Mouse (Mus musculus): ENCODE measurements around the gene Chrne. TPM values are rescaled to one million over a fixed set of nuclear protein-coding genes. Genes with fewer than 3 reads are reported as not detected.

Chrne gene
- polyA plus RNA-seq, 1 experiment from 2014 or later: not detected

GRCm38 (mm10) chr11:70663101-70663500, 44.1 kb upstream of the Chrne start:
- Histone ChIP-seq H3K4me2 (replicated peaks; ENCODE audit: low read depth, low read length) (no peak overlapping the region), H3K36me3 (ENCODE audit: insufficient read depth, low read length) (peaks cover 13% of the 10 kb centered on the region; the same call in 1 of the 2 replicates), H3K27ac (ENCODE audit: low read length) (no peak overlapping the region), H3K4me3 (ENCODE audit: low read depth, low read length) (no peak overlapping the region), H3K4me1 (ENCODE audit: insufficient read depth, low read depth, low read length) (no peaks in the 10 kb centered on the region), H3K27me3 (replicated peaks; ENCODE audit: insufficient read depth, low read length) (no peaks in the 10 kb centered on the region), H3K9me3 (ENCODE audit: low read length) (no peaks in the 10 kb centered on the region), H3K9ac (replicated peaks; ENCODE audit: low read depth) (no peak overlapping the region)
- 86% methylated on average over 8 of the region's 8 CpGs for WGBS
- TF ChIP-seq CTCF (IDR thresholded peaks at IDR 0.05) (no peak), EP300 (IDR thresholded peaks at IDR 0.05) (no peak)
- DNase-seq (ENCODE audit: low spot score) (no peak), ATAC-seq (no peak)

- Histone ChIP-seq H3K4me2 (replicated peaks; ENCODE audit: low read depth, low read length) (no peak overlapping the region), H3K9ac (replicated peaks; ENCODE audit: low read depth) (no peak overlapping the region), H3K36me3 (ENCODE audit: insufficient read depth, low read length) (peaks cover 13% of the 10 kb centered on the region; the same call in 1 of the 2 replicates), H3K4me3 (ENCODE audit: low read depth, low read length) (no peak overlapping the region), H3K9me3 (ENCODE audit: low read length) (no peaks in the 10 kb centered on the region), H3K27me3 (replicated peaks; ENCODE audit: insufficient read depth, low read length) (no peaks in the 10 kb centered on the region), H3K4me1 (ENCODE audit: insufficient read depth, low read depth, low read length) (peaks cover 10% of the 10 kb centered on the region), H3K27ac (ENCODE audit: low read length) (no peak overlapping the region)
- no peak for DNase-seq (ENCODE audit: low spot score)
- 91% methylated on average over 8 of the region's 8 CpGs for WGBS
- TF ChIP-seq CTCF (IDR thresholded peaks at IDR 0.05) (no peak), EP300 (IDR thresholded peaks at IDR 0.05) (no peak)
- no peak for ATAC-seq
Measured at GRCm38 (mm10) chr11:70660571-70660970, 41.6 kb upstream of the Chrne start.

GRCm38 (mm10) chr11:70658942-70659341, 39.9 kb upstream of the Chrne start:
- WGBS: 54% methylated on average over 8 of the region's 8 CpGs

GRCm38 (mm10) chr11:70658521-70658920, 39.5 kb upstream of the Chrne start:
- TF ChIP-seq EP300 (IDR thresholded peaks at IDR 0.05) (no peak), CTCF (IDR thresholded peaks at IDR 0.05) (no peak)
- Histone ChIP-seq H3K9me3 (ENCODE audit: low read length) (no peaks in the 10 kb centered on the region), H3K9ac (replicated peaks; ENCODE audit: low read depth) (no peak overlapping the region; the same call in 1 of the 2 replicates), H3K4me2 (replicated peaks; ENCODE audit: low read depth, low read length) (no peak overlapping the region), H3K4me1 (ENCODE audit: insufficient read depth, low read depth, low read length) (peaks cover 10% of the 10 kb centered on the region), H3K27me3 (replicated peaks; ENCODE audit: insufficient read depth, low read length) (no peaks in the 10 kb centered on the region), H3K4me3 (ENCODE audit: low read depth, low read length) (no peak overlapping the region), H3K36me3 (ENCODE audit: insufficient read depth, low read length) (no peaks in the 10 kb centered on the region), H3K27ac (ENCODE audit: low read length) (no peak overlapping the region)
- DNase-seq (ENCODE audit: low spot score) (no peak), ATAC-seq (no peak)
- WGBS: 73% methylated on average over 5 of the region's 5 CpGs

More at GRCm38 (mm10) chr11:70658942-70659341, 39.9 kb upstream of the Chrne start:
- Histone ChIP-seq H3K4me3 (ENCODE audit: low read depth, low read length) (no peak overlapping the region), H3K9me3 (ENCODE audit: low read length) (no peaks in the 10 kb centered on the region), H3K9ac (replicated peaks; ENCODE audit: low read depth) (no peak overlapping the region; the same call in 1 of the 2 replicates), H3K4me1 (ENCODE audit: insufficient read depth, low read depth, low read length) (peaks cover 10% of the 10 kb centered on the region), H3K27me3 (replicated peaks; ENCODE audit: insufficient read depth, low read length) (no peaks in the 10 kb centered on the region), H3K36me3 (ENCODE audit: insufficient read depth, low read length) (peaks cover 2% of the 10 kb centered on the region; the same call in 1 of the 2 replicates), H3K4me2 (replicated peaks; ENCODE audit: low read depth, low read length) (no peak overlapping the region), H3K27ac (ENCODE audit: low read length) (no peak overlapping the region)
- no peak for ATAC-seq
- no peak for DNase-seq (ENCODE audit: low spot score)
- TF ChIP-seq EP300 (IDR thresholded peaks at IDR 0.05) (no peak), CTCF (IDR thresholded peaks at IDR 0.05) (no peak)

GRCm38 (mm10) chr11:70657991-70658390, 39.0 kb upstream of the Chrne start:
- WGBS: 53% methylated on average over 9 of the region's 9 CpGs

GRCm38 (mm10) chr11:70657573-70657972, 38.6 kb upstream of the Chrne start:
- ATAC-seq (no peak), DNase-seq (ENCODE audit: low spot score) (no peak)
- WGBS: 46% methylated on average over 6 of the region's 6 CpGs
- Histone ChIP-seq H3K36me3 (ENCODE audit: insufficient read depth, low read length) (no peaks in the 10 kb centered on the region), H3K27me3 (replicated peaks; ENCODE audit: insufficient read depth, low read length) (no peaks in the 10 kb centered on the region), H3K27ac (ENCODE audit: low read length) (no peak overlapping the region), H3K4me1 (ENCODE audit: insufficient read depth, low read depth, low read length) (peaks cover 11% of the 10 kb centered on the region), H3K9me3 (ENCODE audit: low read length) (no peaks in the 10 kb centered on the region), H3K9ac (replicated peaks; ENCODE audit: low read depth) (no peak overlapping the region), H3K4me3 (ENCODE audit: low read depth, low read length) (no peak overlapping the region), H3K4me2 (replicated peaks; ENCODE audit: low read depth, low read length) (no peak overlapping the region)
- no peak for TF ChIP-seq EP300 (IDR thresholded peaks at IDR 0.05)
- TF ChIP-seq CTCF (IDR thresholded peaks at IDR 0.05): no peak

More at GRCm38 (mm10) chr11:70657991-70658390, 39.0 kb upstream of the Chrne start:
- no peaks in the 10 kb centered on the region for H3K36me3 ChIP-seq (ENCODE audit: insufficient read depth, low read length)
- TF ChIP-seq CTCF (IDR thresholded peaks at IDR 0.05): no peak
- TF ChIP-seq EP300 (IDR thresholded peaks at IDR 0.05): no peak
- ATAC-seq (no peak), DNase-seq (ENCODE audit: low spot score) (no peak)
- H3K27me3 ChIP-seq (replicated peaks; ENCODE audit: insufficient read depth, low read length): no peaks in the 10 kb centered on the region
- H3K27ac ChIP-seq (ENCODE audit: low read length): no peak overlapping the region
- peaks cover 10% of the 10 kb centered on the region for H3K4me1 ChIP-seq (ENCODE audit: insufficient read depth, low read depth, low read length)
- H3K9me3 ChIP-seq (ENCODE audit: low read length): no peaks in the 10 kb centered on the region
- H3K4me3 ChIP-seq (ENCODE audit: low read depth, low read length): no peak overlapping the region
- no peak overlapping the region for H3K4me2 ChIP-seq (replicated peaks; ENCODE audit: low read depth, low read length)
- no peak overlapping the region for H3K9ac ChIP-seq (replicated peaks; ENCODE audit: low read depth)

- no peaks in the 10 kb centered on the region for H3K27me3 ChIP-seq (replicated peaks; ENCODE audit: insufficient read depth, low read length)
- H3K27ac ChIP-seq (ENCODE audit: low read length): peak within 1 kb of the TSS; percentile 99
- TF ChIP-seq CTCF (IDR thresholded peaks at IDR 0.05): no peak
- no peak for TF ChIP-seq EP300 (IDR thresholded peaks at IDR 0.05)
- peak within 1 kb of the TSS; percentile 74 for H3K4me2 ChIP-seq (replicated peaks; ENCODE audit: low read depth, low read length)
- peaks cover 17% of the 10 kb centered on the region for H3K4me1 ChIP-seq (ENCODE audit: insufficient read depth, low read depth, low read length)
- 18% methylated on average over 3 of the region's 3 CpGs for WGBS
- H3K4me3 ChIP-seq (ENCODE audit: low read depth, low read length): peak within 1 kb of the TSS; percentile 99
- H3K36me3 ChIP-seq (ENCODE audit: insufficient read depth, low read length): peaks cover 4% of the 10 kb centered on the region; the same call in 1 of the 2 replicates
- ATAC-seq: no peak
- no peaks in the 10 kb centered on the region for H3K9me3 ChIP-seq (ENCODE audit: low read length)
- DNase-seq (ENCODE audit: low spot score): no peak
- H3K9ac ChIP-seq (replicated peaks; ENCODE audit: low read depth): peak within 1 kb of the TSS; percentile 10
Measured at GRCm38 (mm10) chr11:70656964-70657363, 37.9 kb upstream of the Chrne start, which contains the start of gene Eno3. Gene Eno3 (plus strand): TSS chr11:70657202.
